Mouse (Mus musculus) urinary bladder, postnatal 10 days (tissue): ENCODE results near the gene Emcn.

Source experiments
- DNase-seq: peaks from one replicate; pipeline ENCODE4 v3.0.0; 2022; ENCODE audit warnings: low spot score

Emcn gene

DNA sequence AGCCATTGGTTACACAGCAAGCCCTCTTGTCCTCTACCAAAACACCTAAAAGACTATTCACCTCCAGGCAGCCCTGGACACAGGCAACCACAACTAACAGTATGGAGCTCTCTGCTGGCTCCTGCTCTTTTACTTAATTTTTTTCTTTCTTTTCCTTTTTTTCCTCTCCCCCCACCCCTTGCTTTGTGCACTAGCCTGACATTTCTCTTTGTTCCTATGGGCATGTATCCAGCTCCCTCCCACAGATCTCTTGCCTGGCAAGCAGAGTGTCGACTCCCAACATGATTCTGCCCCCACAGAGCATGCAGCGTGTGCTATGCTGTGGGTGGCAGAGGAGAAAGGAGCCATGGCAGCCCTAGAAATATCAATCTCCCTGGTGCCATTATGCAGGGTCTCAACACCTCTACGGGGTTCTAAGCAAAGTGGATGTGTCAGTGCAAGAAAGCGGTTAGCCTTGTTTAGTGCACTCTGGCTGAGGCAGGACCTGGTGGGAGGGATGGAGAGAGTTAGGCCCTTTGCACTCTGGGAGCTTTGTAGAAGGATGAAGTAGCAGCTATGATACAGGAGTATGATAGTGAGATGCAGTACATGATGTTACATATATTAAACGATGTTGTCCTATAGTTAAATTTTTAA, 74.7 kb downstream of the Emcn start:
- DNase-seq, result no peak

DNA sequence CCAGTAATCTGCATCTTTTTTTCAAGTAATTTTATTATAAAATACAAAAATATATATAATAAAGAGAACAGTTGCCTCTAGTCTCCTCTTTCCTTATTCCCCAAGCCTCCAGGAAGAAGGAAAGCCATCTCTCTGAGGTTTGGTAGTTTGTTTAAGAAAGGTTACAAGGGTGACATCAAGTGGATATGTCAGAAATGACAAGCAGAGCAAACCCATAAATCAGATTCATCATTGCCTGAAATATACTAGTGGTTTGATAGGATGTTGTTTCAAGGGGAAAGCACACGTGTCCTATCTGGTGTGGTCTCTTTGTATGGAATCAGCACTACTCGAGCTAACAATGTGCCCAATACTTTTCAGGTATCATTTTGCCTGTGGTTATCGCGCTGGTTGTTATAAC, 77.8 kb downstream of the Emcn start:
- no peak for DNase-seq

DNA sequence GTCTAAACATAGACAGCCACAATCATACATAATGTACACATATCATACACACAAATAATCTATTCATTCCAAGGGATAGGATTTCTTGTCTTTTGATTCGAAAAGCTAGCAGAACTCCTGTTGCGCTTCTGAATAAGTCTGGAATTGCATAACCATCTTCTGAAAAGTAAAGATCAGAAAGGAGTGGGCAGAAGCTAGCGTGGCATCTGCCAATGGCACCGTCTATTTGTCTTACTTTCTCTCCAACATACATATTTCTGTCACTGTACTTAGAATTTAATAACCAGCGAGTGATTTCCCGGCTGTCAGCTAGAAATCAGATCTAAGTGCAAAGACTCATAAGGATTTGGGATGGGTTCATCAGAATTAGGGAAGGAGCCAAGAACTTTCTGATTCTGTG, 88.6 kb downstream of the Emcn start:
- no peak for DNase-seq

DNA sequence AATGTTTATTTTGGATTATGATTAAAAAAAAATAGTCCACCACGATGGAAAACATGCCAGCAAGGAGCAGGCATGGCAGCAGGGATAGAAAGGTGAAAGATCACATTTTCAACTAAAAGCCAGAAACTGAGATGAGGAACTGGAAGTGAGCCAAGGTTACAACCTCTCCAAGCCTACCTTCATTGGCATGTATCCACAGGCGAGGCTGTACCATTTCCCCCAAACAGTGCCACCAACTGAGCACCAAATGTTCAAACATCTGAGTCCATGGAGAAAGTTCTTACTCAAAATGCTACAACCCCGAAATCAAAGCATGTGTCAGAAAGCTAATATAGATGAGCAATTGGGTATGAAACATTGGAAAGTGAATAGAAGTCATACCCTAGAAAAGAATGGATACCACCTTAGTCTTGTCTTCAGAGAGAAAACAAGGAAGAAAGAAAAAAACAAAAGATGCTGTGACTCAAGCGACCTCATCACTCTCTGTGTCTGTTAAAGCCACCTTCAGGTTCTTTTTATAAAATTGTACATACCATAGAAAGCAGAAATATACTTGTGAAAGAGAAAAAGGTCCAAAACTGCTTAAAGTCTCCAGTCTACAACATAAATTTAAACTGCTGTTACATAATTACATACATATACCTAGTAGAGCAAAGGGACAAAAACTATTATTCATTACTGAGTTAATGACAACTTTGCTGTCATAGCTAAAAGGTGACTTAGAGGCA, 124.2 kb downstream of the Emcn start:
- no peak for DNase-seq

DNA sequence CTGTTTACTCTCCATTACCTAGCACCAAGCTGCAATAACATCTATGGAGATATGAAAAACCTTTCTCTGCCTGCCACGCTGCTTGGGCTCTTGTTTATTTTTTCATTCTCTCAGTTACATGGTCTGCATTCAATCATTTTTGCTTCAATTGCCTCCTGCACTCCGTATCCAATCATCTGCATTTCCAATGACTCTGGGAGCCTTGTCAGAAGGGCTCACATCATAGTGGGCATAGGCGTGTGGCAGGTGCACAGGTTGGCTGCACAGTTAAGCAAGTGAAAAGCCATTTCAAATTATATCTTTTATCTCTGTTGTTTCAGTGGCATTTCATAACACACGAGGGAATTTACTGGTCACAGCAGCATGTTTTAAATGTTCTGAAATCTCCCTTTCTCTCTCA, 125.1 kb downstream of the Emcn start:
- DNase-seq, result no peak

DNA sequence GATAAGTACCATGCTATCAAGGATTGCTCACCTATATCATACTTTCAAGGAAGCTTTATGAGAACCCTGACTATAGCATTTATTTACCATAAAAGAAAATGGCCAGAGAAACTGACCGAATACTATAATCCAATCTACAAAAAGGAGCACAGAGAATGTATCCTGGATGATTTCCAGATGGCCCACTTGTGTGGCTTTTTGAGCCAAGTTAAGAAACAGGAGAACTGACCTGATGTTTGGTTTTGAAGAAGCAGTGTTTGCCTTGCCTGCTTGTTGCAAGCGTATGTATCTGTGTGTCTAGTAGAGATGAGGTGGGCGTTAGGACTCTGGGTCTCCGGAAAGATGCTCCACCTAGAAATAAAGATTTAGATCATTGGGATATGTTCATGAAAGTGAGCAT, 125.9 kb downstream of the Emcn start:
- DNase-seq, result no peak

DNA sequence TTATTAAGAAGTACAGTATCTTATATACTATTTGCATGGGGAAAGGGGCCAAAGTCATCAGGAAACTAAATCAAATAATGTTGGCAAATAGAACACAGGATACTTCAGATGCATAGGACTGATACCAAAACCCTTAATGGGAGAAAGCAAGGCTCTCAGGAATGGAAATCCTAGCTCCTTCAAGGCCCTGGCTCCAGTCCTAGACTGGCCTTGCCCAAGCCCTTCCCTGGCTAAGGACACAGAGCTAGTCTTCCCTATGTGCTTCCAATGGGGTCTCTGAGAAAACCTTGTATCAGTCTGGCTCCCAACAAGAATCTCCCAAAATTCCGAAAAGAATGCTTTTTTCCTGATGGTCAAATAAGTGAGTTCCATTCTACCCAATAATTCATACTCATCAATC, 126.5 kb downstream of the Emcn start:
- DNase-seq, result no peak

DNA sequence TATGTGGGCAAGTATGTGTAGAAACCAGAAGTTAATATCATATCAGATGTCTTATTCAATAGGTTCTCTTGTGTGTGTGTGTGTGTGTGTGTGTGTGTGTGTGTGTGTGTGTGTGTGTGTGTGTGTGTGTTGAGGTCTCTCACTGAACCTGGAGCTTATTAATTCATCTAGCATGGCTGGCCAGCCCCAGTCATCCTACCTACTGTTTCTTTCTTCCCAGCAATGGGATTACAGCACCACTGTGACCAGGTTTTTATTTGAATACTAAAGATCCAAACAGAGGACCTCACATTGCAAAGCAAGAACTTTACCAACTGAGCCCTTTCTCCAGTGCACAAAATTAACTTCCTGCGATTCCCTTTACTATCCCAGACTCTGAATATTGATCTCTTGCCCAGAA, 131.3 kb downstream of the Emcn start:
- no peak for DNase-seq

DNA sequence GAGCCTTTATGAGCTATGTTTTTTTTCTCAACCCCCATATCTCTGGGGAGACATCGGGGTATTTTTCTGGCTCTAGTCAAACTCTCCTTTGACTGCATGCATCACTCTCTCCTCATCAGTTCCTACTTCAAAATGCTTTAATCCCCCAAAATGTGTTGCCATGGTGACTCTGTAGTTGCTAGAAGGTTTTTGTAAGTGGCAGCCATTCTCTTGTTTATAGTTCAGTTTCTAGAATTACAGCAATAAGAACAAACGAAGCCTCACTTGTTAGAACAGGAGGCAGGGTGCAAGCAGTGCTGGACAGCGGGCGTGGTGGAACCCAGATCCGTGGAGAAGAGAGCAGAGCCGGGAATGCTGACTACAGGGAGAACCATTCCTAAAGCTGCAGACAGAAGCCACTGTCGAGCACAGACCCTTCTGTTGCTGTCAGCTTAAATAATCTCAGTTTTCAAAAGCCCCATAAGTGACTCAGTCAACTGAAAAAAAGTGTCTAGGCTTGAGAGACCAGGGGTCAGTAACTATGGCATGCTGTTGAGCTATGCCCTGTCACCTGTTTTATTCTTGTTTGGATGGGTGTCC, 139.0 kb downstream of the Emcn start:
- DNase-seq, result no peak

DNA sequence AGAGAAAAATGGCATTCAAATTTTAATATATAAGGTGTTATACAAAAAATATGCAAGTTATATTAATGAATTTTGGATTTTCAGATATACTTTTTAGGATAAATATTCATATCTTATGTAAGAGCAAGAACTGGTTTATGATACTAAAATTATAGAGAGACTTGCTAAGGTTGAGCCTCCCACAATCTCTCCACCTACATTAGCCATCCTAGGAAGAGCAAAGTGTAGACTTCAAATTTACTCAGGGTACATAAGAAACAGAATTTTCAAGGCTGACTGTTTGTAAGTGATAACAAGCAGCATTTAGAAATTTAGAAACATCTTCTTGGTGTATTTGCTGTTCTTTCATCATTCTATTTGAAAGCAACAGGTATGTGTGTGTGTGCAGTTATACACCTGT, 140.3 kb downstream of the Emcn start:
- DNase-seq, result no peak
